Comparison of ENCODE assay signal across 9 mouse cellular contexts in genomic region chr7:101414661-101415511, GRCm38 (mm10). TPM values are rescaled to one million over a fixed set of nuclear protein-coding genes. Genes with fewer than 3 reads are reported as not detected.
A peak's percentile ranks its signal among the peaks of the same experiment; 100 is the strongest.
DNase-seq lines count a peak whose midpoint lies in the region; ATAC-seq lines count a peak whose summit lies in the region.
"Had no signal": no experiment of that assay in that cellular context is flagged by ENCODE, and none has a peak within 500 bp of the region (broad histone marks: within the 10 kb centered on the region; RNA-seq: fewer than 3 reads in every experiment).

No protein-coding gene starts in this region.

- H3K4me3 ChIP-seq in neural tube, embryonic 11.5 days (ENCODE audit: low read depth, low read length), result no peak overlapping the region
- no peak overlapping the region for H3K4me3 ChIP-seq in liver, embryonic 12.5 days
- H3K4me3 ChIP-seq in neural tube, embryonic 13.5 days, result no peak overlapping the region
- H3K4me3 ChIP-seq: embryonic facial prominence, embryonic 12.5 days had no signal

- peak; percentile 53; the same call in 1 of the 2 replicates for ATAC-seq in neural tube, embryonic 11.5 days (ENCODE audit: insufficient read depth, low FRiP score, low TSS enrichment)
- ATAC-seq in liver, embryonic 12.5 days, result peak; percentile 81
- peak; percentile 66 for ATAC-seq in neural tube, embryonic 13.5 days (ENCODE audit: low read depth)

- peak; percentile 31 to 63 for DNase-seq in adrenal gland, adult (ENCODE audit: inconsistent age in 2 of 2, low spot score in 1 of 2)
- no peak for DNase-seq in adrenal gland, postnatal 4 days (ENCODE audit: low spot score in 2 of 2)
- DNase-seq in neural tube, embryonic 11.5 days (ENCODE audit: low spot score), result peak; percentile 45
- no peak for DNase-seq in neural tube, embryonic 10.5 days (ENCODE audit: extremely low spot score, low spot score)
- no peak for DNase-seq in ovary, postnatal 36 days (ENCODE audit: low spot score)
- no peak for DNase-seq in layer of hippocampus, postnatal 14 days (ENCODE audit: low spot score in 2 of 2)

- H3K27me3 ChIP-seq in neural tube, embryonic 11.5 days (ENCODE audit: control insufficient read depth, insufficient read depth, low read length), result peaks cover 2% of the 10 kb centered on the region; the same call in 1 of the 2 replicates
- peaks cover 25% of the 10 kb centered on the region for H3K27me3 ChIP-seq in liver, embryonic 12.5 days (replicated peaks)
- peaks cover 33% of the 10 kb centered on the region for H3K27me3 ChIP-seq in neural tube, embryonic 13.5 days

- H3K4me2 ChIP-seq in neural tube, embryonic 11.5 days (ENCODE audit: low read depth), result no peak overlapping the region
- H3K4me2 ChIP-seq in liver, embryonic 12.5 days, result peak overlapping the region; percentile 41
- H3K4me2 ChIP-seq in neural tube, embryonic 13.5 days, result no peak overlapping the region
- H3K4me2 ChIP-seq: embryonic facial prominence, embryonic 12.5 days had no signal

- H3K36me3 ChIP-seq in neural tube, embryonic 11.5 days (ENCODE audit: control insufficient read depth, insufficient read depth, low read length), result no peaks in the 10 kb centered on the region
- H3K36me3 ChIP-seq in liver, embryonic 12.5 days, result peaks cover 15% of the 10 kb centered on the region
- H3K36me3 ChIP-seq in neural tube, embryonic 13.5 days, result no peaks in the 10 kb centered on the region
- H3K36me3 ChIP-seq: embryonic facial prominence, embryonic 12.5 days had no signal

- H3K4me1 ChIP-seq in neural tube, embryonic 11.5 days (ENCODE audit: control insufficient read depth, insufficient read depth, low read length), result peaks cover 9% of the 10 kb centered on the region; the same call in 1 of the 2 replicates
- peaks cover 43% of the 10 kb centered on the region for H3K4me1 ChIP-seq in liver, embryonic 12.5 days
- peaks cover 29% of the 10 kb centered on the region for H3K4me1 ChIP-seq in neural tube, embryonic 13.5 days (replicated peaks)

- 40% methylated on average over 7 of the region's 7 CpGs for WGBS in neural tube, embryonic 11.5 days
- WGBS in liver, embryonic 12.5 days (ENCODE audit: insufficient replicate concordance), result 27% methylated on average over 6 of the region's 7 CpGs
- 21% methylated on average over 7 of the region's 7 CpGs for WGBS in neural tube, embryonic 13.5 days

- no peaks in the 10 kb centered on the region for H3K9me3 ChIP-seq in neural tube, embryonic 11.5 days (ENCODE audit: control insufficient read depth, low read length)
- no peaks in the 10 kb centered on the region for H3K9me3 ChIP-seq in liver, embryonic 12.5 days (replicated peaks)
- H3K9me3 ChIP-seq in neural tube, embryonic 13.5 days, result no peaks in the 10 kb centered on the region
- H3K9me3 ChIP-seq: embryonic facial prominence, embryonic 12.5 days had no signal

- no peak overlapping the region for H3K27ac ChIP-seq in neural tube, embryonic 11.5 days (ENCODE audit: low read depth, low read length)
- H3K27ac ChIP-seq in liver, embryonic 12.5 days, result peak overlapping the region; percentile 28; the same call in 1 of the 2 replicates
- peak overlapping the region; percentile 55 for H3K27ac ChIP-seq in neural tube, embryonic 13.5 days (replicated peaks)
- H3K27ac ChIP-seq: embryonic facial prominence, embryonic 12.5 days had no signal

- 0 out of 2 replicates have a peak overlapping the region, but pooled peaks have one; percentile 1 for H3K9ac ChIP-seq in neural tube, embryonic 11.5 days (ENCODE audit: low read length)
- H3K9ac ChIP-seq in liver, embryonic 12.5 days, result 0 out of 2 replicates have a peak overlapping the region, but pooled peaks have one; percentile 24
- H3K9ac ChIP-seq in neural tube, embryonic 13.5 days, result no peak overlapping the region
- H3K9ac ChIP-seq: embryonic facial prominence, embryonic 12.5 days had no signal

RNA-seq across cellular contexts. Expression of gene Gm45837, which starts 4.2 kb away (rescaled TPM):
- total RNA-seq in adrenal gland, postnatal 4 days (2021), result 10 to 100 TPM in 1 of 2 experiments, 1 to 10 TPM in 1; 7.2 to 21.2 TPM
- not detected in 2 replicates for polyA plus RNA-seq in neural tube, embryonic 11.5 days (2014; fragmentation: Nextera tagmentation; extraction: Ambion mirVana)
- polyA plus RNA-seq in liver, embryonic 12.5 days (2016; fragmentation: Nextera tagmentation; extraction: Ambion mirVana), result not detected in 2 replicates
- polyA plus RNA-seq in neural tube, embryonic 13.5 days (2015; fragmentation: Nextera tagmentation; extraction: Ambion mirVana), result not detected in 2 replicates
- not detected for total RNA-seq in layer of hippocampus, postnatal 14 days (2021)
- polyA plus RNA-seq: embryonic facial prominence, embryonic 12.5 days had no signal

RNA-seq across cellular contexts. Expression of gene Pde2a, which starts 6.6 kb away (rescaled TPM):
- total RNA-seq in adrenal gland, postnatal 4 days (2021), result 100 to 1,000 TPM; 105 to 129 TPM
- 23.2 and 26.2 TPM in 2 replicates for polyA plus RNA-seq in neural tube, embryonic 11.5 days (2014; fragmentation: Nextera tagmentation; extraction: Ambion mirVana)
- polyA plus RNA-seq in liver, embryonic 12.5 days (2016; fragmentation: Nextera tagmentation; extraction: Ambion mirVana), result 11.9 and 12.0 TPM in 2 replicates
- polyA plus RNA-seq in neural tube, embryonic 13.5 days (2015; fragmentation: Nextera tagmentation; extraction: Ambion mirVana), result 43.6 TPM in 2 replicates
- 100 to 1,000 TPM; 239 to 248 TPM for total RNA-seq in layer of hippocampus, postnatal 14 days (2021)

Comparison
In these comparisons a context has a peak if more than half of its experiments do, and no peak if none do; other contexts are left out.
1. DNase-seq: peak in adrenal gland, adult (2 of 2) and neural tube, embryonic 11.5 days (single experiment); none in adrenal gland, postnatal 4 days (0 of 2), neural tube, embryonic 10.5 days (single experiment), ovary, postnatal 36 days (single experiment) and layer of hippocampus, postnatal 14 days (0 of 2).
2. Peak in every context shown above with its lines, with median percentiles within 50 percentile points of each other: ATAC-seq.